Mouse (Mus musculus) kidney, postnatal 4 days (tissue): ENCODE measurements around the gene Tns3.

Source experiments
- DNase-seq, 2 experiments: peaks; one replicate each; pipeline ENCODE4 v3.0.0; 2021; ENCODE audit warnings: mixed read lengths in 2 of 2

Gene Tns3

GRCm38 (mm10) chr11:8432941-8433340 lies 231.4 kb downstream of the Tns3 start:
- no peak for DNase-seq

GRCm38 (mm10) chr11:8427660-8428059 lies 236.7 kb downstream of the Tns3 start:
- DNase-seq: no peak

GRCm38 (mm10) chr11:8425226-8425570 lies 239.1 kb downstream of the Tns3 start:
- DNase-seq: no peak

GRCm38 (mm10) chr11:8424342-8425225 lies 239.8 kb downstream of the Tns3 start:
- peak; percentile 79 to 86 for DNase-seq

GRCm38 (mm10) chr11:8405225-8405899 lies 259.0 kb downstream of the Tns3 start:
- peak; percentile 82 to 85 for DNase-seq

- no peak for DNase-seq
Observed at GRCm38 (mm10) chr11:8401328-8401727, 263.0 kb downstream of the Tns3 start.

- no peak for DNase-seq
Observed at GRCm38 (mm10) chr11:8396329-8396728, 268.0 kb downstream of the Tns3 start.

- DNase-seq: no peak
Observed at GRCm38 (mm10) chr11:8391564-8391963, 272.8 kb downstream of the Tns3 start.

- no peak for DNase-seq
Observed at GRCm38 (mm10) chr11:8385891-8386405, 278.4 kb downstream of the Tns3 start.
